Mouse (Mus musculus) heart, embryonic 16.5 days (tissue): ENCODE data around the gene Sars2. TPM values are rescaled to one million over a fixed set of nuclear protein-coding genes. Genes with fewer than 3 reads are reported as not detected.
"Not testable (repeated sequence)": the region's sequence is repeated elsewhere in the genome, so short reads cannot be mapped to it uniquely, and the experiment has no call there.

Experiments used
- ATAC-seq: fragments of 200-750 bp; cut with Nextera tagmentation; replicated peaks from 2 replicates; pipeline ENCODE4 v1.8.0; 2017; ENCODE audit warnings: moderate number of reproducible peaks; ENCODE audit not compliant: insufficient read depth, low FRiP score; ENCODE audit errors: extremely low read depth
- H3K27ac ChIP-seq: fragments of 300-500 bp; sonication (generic); 2 replicates; pipeline ENCODE4 v1.5.1; 2014; ENCODE audit warnings: mild to moderate bottlenecking, low read length, control low read depth, moderate library complexity
- H3K27me3 ChIP-seq: fragments of 300-500 bp; sonication (generic); 2 replicates; pipeline ENCODE4 v1.6.1; 2014; ENCODE audit warnings: low read length, mixed read lengths; ENCODE audit not compliant: control insufficient read depth, insufficient read depth
- H3K36me3 ChIP-seq: fragments of 300-500 bp; sonication (generic); 2 replicates; pipeline ENCODE4 v1.6.1; 2014; ENCODE audit not compliant: control insufficient read depth, insufficient read depth
- H3K4me1 ChIP-seq: fragments of 300-500 bp; sonication (generic); 2 replicates; pipeline ENCODE4 v1.6.1; 2014; ENCODE audit warnings: low read length, mixed read lengths; ENCODE audit not compliant: control insufficient read depth, insufficient read depth
- H3K4me2 ChIP-seq: fragments of 300-500 bp; sonication (generic); 2 replicates; pipeline ENCODE4 v1.6.1; 2014; ENCODE audit warnings: low read depth, mild to moderate bottlenecking, control low read depth, low read length
- H3K4me3 ChIP-seq: fragments of 300-500 bp; sonication (generic); 2 replicates; pipeline ENCODE4 v1.5.1; 2014; ENCODE audit warnings: mild to moderate bottlenecking, control low read depth, low read length
- H3K9ac ChIP-seq: fragments of 300-500 bp; sonication (generic); 2 replicates; pipeline ENCODE4 v1.6.1; 2014; ENCODE audit warnings: low read length, control low read depth
- H3K9me3 ChIP-seq: fragments of 300-500 bp; sonication (generic); replicated peaks from 2 replicates; pipeline ENCODE4 v1.6.1; 2016; ENCODE audit warnings: low read length; ENCODE audit not compliant: control insufficient read depth
- WGBS: fragments of 180-500 bp; shearing (Covaris S2); extraction: QIAGEN DNeasy Blood & Tissue Kit; methylation state at CpG from one replicate; pipeline ENCODE4 v1.1.7; 2014; 5-methylcytosine and 5-hydroxymethylcytosine counted together
- polyA plus RNA-seq: library from polyadenylated mRNA; unstranded; fragments of >200 nt; fragmentation: Nextera tagmentation; extraction: Ambion mirVana; gene quantifications from 2 replicates; pipeline ENCODE4 v1.2.1, GENCODE M21; 2015

Sars2 gene
- 20.8 and 21.4 TPM in 2 replicates for polyA plus RNA-seq

- Histone ChIP-seq H3K4me2 (peak within 1 kb of the TSS; percentile 76), H3K36me3 (peaks cover 36% of the 10 kb centered on the region), H3K27me3 (no peaks in the 10 kb centered on the region), H3K4me1 (peaks cover 12% of the 10 kb centered on the region), H3K4me3 (peak within 1 kb of the TSS; percentile 80), H3K9ac (peak within 1 kb of the TSS; percentile 89), H3K27ac (peak within 1 kb of the TSS; percentile 92), H3K9me3 (no peaks in the 10 kb centered on the region)
- ATAC-seq, result peak; percentile 98
- under 1% methylated on average over 39 of the region's 39 CpGs for WGBS
These were observed at the start of gene Sars2, which contains the start of gene Mrps12 for GRCm38 (mm10) chr7:28741709-28742438. TSS of gene Sars2 (plus strand) at chr7:28741992. TSS of gene Mrps12 (minus strand) at chr7:28741820.

GRCm38 (mm10) chr7:28692545-28693320, 49.1 kb upstream of the Sars2 start, which contains the start of gene Fbxo27:
TSS of gene Fbxo27 (plus strand) at chr7:28692849.
- Histone ChIP-seq H3K4me2 (peak within 1 kb of the TSS; percentile 94), H3K27me3 (peaks cover 12% of the 10 kb centered on the region; the same call in 1 of the 2 replicates), H3K9me3 (no peaks in the 10 kb centered on the region), H3K27ac (no peak within 1 kb of the TSS), H3K4me1 (peaks cover 4% of the 10 kb centered on the region; the same call in 1 of the 2 replicates), H3K36me3 (no peaks in the 10 kb centered on the region), H3K9ac (peak within 1 kb of the TSS; percentile 68), H3K4me3 (peak within 1 kb of the TSS; percentile 63)
- peak; percentile 46; the same call in 1 of the 2 replicates for ATAC-seq
- WGBS, result 37% methylated on average over 30 of the region's 30 CpGs

GRCm38 (mm10) chr7:28693321-28693966, 48.3 kb upstream of the Sars2 start:
- H3K9me3 ChIP-seq, result no peaks in the 10 kb centered on the region
- H3K36me3 ChIP-seq, result no peaks in the 10 kb centered on the region
- peak overlapping the region; percentile 63 for H3K4me3 ChIP-seq
- peaks cover 12% of the 10 kb centered on the region; the same call in 1 of the 2 replicates for H3K27me3 ChIP-seq
- H3K4me1 ChIP-seq, result peaks cover 4% of the 10 kb centered on the region; the same call in 1 of the 2 replicates
- H3K4me2 ChIP-seq, result peak overlapping the region; percentile 94
- 2% methylated on average over 38 of the region's 38 CpGs for WGBS
- peak overlapping the region; percentile 68 for H3K9ac ChIP-seq
- H3K27ac ChIP-seq, result no peak overlapping the region
- ATAC-seq, result peak; percentile 81

- H3K4me3 ChIP-seq, result no peak overlapping the region
These were observed 47.4 kb upstream of the Sars2 start for GRCm38 (mm10) chr7:28694423-28694822.

GRCm38 (mm10) chr7:28694966-28695511, 46.8 kb upstream of the Sars2 start:
- WGBS, result 55% methylated on average over 8 of the region's 8 CpGs
- no peak for ATAC-seq
- Histone ChIP-seq H3K36me3 (no peaks in the 10 kb centered on the region), H3K4me3 (no peak overlapping the region), H3K9me3 (no peaks in the 10 kb centered on the region), H3K4me2 (no peak overlapping the region), H3K27me3 (peaks cover 12% of the 10 kb centered on the region; the same call in 1 of the 2 replicates), H3K9ac (no peak overlapping the region), H3K27ac (no peak overlapping the region), H3K4me1 (peaks cover 4% of the 10 kb centered on the region; the same call in 1 of the 2 replicates)

More at GRCm38 (mm10) chr7:28694423-28694822, 47.4 kb upstream of the Sars2 start:
- peak overlapping the region; percentile 26; the same call in 1 of the 2 replicates for H3K4me2 ChIP-seq
- H3K9me3 ChIP-seq, result no peaks in the 10 kb centered on the region
- H3K4me1 ChIP-seq, result peaks cover 4% of the 10 kb centered on the region; the same call in 1 of the 2 replicates
- no peak overlapping the region for H3K27ac ChIP-seq
- H3K36me3 ChIP-seq, result no peaks in the 10 kb centered on the region
- no peak overlapping the region for H3K9ac ChIP-seq
- H3K27me3 ChIP-seq, result peaks cover 12% of the 10 kb centered on the region; the same call in 1 of the 2 replicates
- ATAC-seq, result no peak
- WGBS, result 17% methylated on average over 14 of the region's 14 CpGs

- Histone ChIP-seq H3K36me3 (0 out of 2 replicates have a peak, but pooled peaks cover 2% of the 10 kb centered on the region), H3K27me3 (peaks cover 12% of the 10 kb centered on the region; the same call in 1 of the 2 replicates), H3K4me2 (no peak overlapping the region), H3K4me1 (peaks cover 4% of the 10 kb centered on the region; the same call in 1 of the 2 replicates), H3K9me3 (peaks cover 4% of the 10 kb centered on the region; the same call in 1 of the 2 replicates), H3K9ac (no peak overlapping the region), H3K27ac (no peak overlapping the region), H3K4me3 (no peak overlapping the region)
- no peak for ATAC-seq
- WGBS, result 86% methylated on average over 11 of the region's 11 CpGs
These were observed 44.5 kb upstream of the Sars2 start for GRCm38 (mm10) chr7:28697277-28697676.

GRCm38 (mm10) chr7:28700269-28700668, 41.5 kb upstream of the Sars2 start:
- no peaks in the 10 kb centered on the region for H3K27me3 ChIP-seq
- WGBS, result 93% methylated on average over 4 of the region's 4 CpGs
- H3K9me3 ChIP-seq, result peaks cover 4% of the 10 kb centered on the region; the same call in 1 of the 2 replicates
- ATAC-seq, result no peak
- H3K4me1 ChIP-seq, result no peaks in the 10 kb centered on the region
- no peak overlapping the region for H3K4me2 ChIP-seq
- H3K36me3 ChIP-seq, result 0 out of 2 replicates have a peak, but pooled peaks cover 2% of the 10 kb centered on the region
- H3K27ac ChIP-seq, result no peak overlapping the region
- H3K9ac ChIP-seq, result no peak overlapping the region
- H3K4me3 ChIP-seq, result no peak overlapping the region

GRCm38 (mm10) chr7:28701306-28701705, 40.5 kb upstream of the Sars2 start:
- not testable (repeated sequence) for ATAC-seq, H3K4me1 ChIP-seq, H3K4me2 ChIP-seq, H3K9ac ChIP-seq, H3K4me3 ChIP-seq, H3K27me3 ChIP-seq, H3K9me3 ChIP-seq, H3K36me3 ChIP-seq, H3K27ac ChIP-seq
- WGBS, result 88% methylated on average over 12 of the region's 12 CpGs
